Mouse (Mus musculus) CH12.LX (cell line): ENCODE data around the gene Capn1. TPM values are rescaled to one million over a fixed set of nuclear protein-coding genes. Genes with fewer than 3 reads are reported as not detected.

Experiments
- DNase-seq: peaks from one replicate; pipeline ENCODE4 v3.0.0-alpha.2; 2013; ENCODE audit errors: extremely low read depth
- H3K27ac ChIP-seq: 2 replicates; pipeline ENCODE4 v1.5.1; 2012; ENCODE audit warnings: low read depth, mild to moderate bottlenecking, control low read depth, moderate library complexity; ENCODE audit not compliant: insufficient read depth
- H3K27me3 ChIP-seq: replicated peaks from 2 replicates; pipeline ENCODE3; 2012; ENCODE audit warnings: inconsistent platforms
- H3K36me3 ChIP-seq, 2 experiments: replicated peaks in 1 of 2; 2 replicates each; pipeline versions ENCODE3 to v1.6.1; 2012; ENCODE audit warnings: inconsistent platforms in 1 of 2, low read length in 1 of 2, mild to moderate bottlenecking in 1 of 2, mixed read lengths in 1 of 2, moderate library complexity in 1 of 2; ENCODE audit not compliant: control insufficient read depth in 1 of 2, insufficient read depth in 1 of 2
- H3K4me1 ChIP-seq, 2 experiments: 2 replicates each; pipeline ENCODE4 v1.6.1; 2012; ENCODE audit warnings: inconsistent platforms in 1 of 2, moderate library complexity in 1 of 2; ENCODE audit not compliant: insufficient read depth in 2 of 2, control insufficient read depth in 1 of 2
- H3K4me2 ChIP-seq: 2 replicates; pipeline ENCODE4 v1.6.1; 2012; ENCODE audit warnings: low read depth, mild to moderate bottlenecking, control low read depth; ENCODE audit not compliant: poor library complexity, insufficient read depth, severe bottlenecking
- H3K4me3 ChIP-seq, 3 experiments: fragments of 150-350 bp in 1 of 3; sonication (generic) in 1 of 3; replicated peaks in 1 of 3; 2 replicates each; pipeline versions ENCODE3 to v1.5.1; 2011 to 2012; ENCODE audit warnings: low read depth in 2 of 3, low read length in 2 of 3, mild to moderate bottlenecking in 2 of 3, moderate library complexity in 2 of 3, control low read depth in 1 of 3, improper control_type of control experiment in 1 of 3, inconsistent platforms in 1 of 3, mixed read lengths in 1 of 3; ENCODE audit not compliant: poor library complexity in 1 of 3
- H3K79me2 ChIP-seq: replicated peaks from 2 replicates; pipeline ENCODE4 v1.6.1; 2012; ENCODE audit warnings: mild to moderate bottlenecking, moderate library complexity; ENCODE audit not compliant: control insufficient read depth, poor library complexity, insufficient read depth, severe bottlenecking; ENCODE audit errors: extremely low read depth
- H3K9ac ChIP-seq: 2 replicates; pipeline ENCODE4 v1.6.1; 2012; ENCODE audit warnings: low read depth, mild to moderate bottlenecking, control low read depth, moderate library complexity; ENCODE audit not compliant: insufficient read depth
- H3K9me3 ChIP-seq: replicated peaks from 2 replicates; pipeline ENCODE3; 2012; ENCODE audit warnings: low read length, inconsistent platforms, mixed read lengths
- CTCF ChIP-seq, 2 experiments: IDR thresholded peaks in 1 of 2; conservative IDR thresholded peaks in 1 of 2; 2 replicates each; pipeline ENCODE4 v1.5.1; 2011 to 2012; ENCODE audit warnings: low read depth in 2 of 2, low read length in 2 of 2, improper control_type of control experiment in 1 of 2, inconsistent platforms in 1 of 2, mild to moderate bottlenecking in 1 of 2, moderate library complexity in 1 of 2
- ELF1 ChIP-seq: IDR thresholded peaks from 2 replicates; pipeline ENCODE4 v1.6.1; 2014; ENCODE audit warnings: low read depth, mild to moderate bottlenecking, inconsistent platforms, low read length, improper control_type of control experiment
- ETS1 ChIP-seq: conservative IDR thresholded peaks from 2 replicates; pipeline ENCODE4 v1.6.1; 2012; ENCODE audit warnings: low read depth, mild to moderate bottlenecking, inconsistent platforms, low read length, improper control_type of control experiment, moderate library complexity
- GABPA ChIP-seq: IDR thresholded peaks from 2 replicates; pipeline ENCODE4 v1.6.1; 2012; ENCODE audit warnings: low read depth, low read length, improper control_type of control experiment, inconsistent platforms; ENCODE audit not compliant: insufficient replicate concordance
- HCFC1 ChIP-seq: IDR thresholded peaks from 2 replicates; pipeline ENCODE4 v1.6.1; 2012; ENCODE audit warnings: low read depth, mild to moderate bottlenecking, inconsistent platforms, low read length, improper control_type of control experiment
- JUN ChIP-seq: IDR thresholded peaks from 2 replicates; pipeline ENCODE4 v1.6.1; 2011; ENCODE audit warnings: low read depth, mild to moderate bottlenecking, low read length, improper control_type of control experiment, moderate library complexity; ENCODE audit not compliant: insufficient read depth
- JUND ChIP-seq: conservative IDR thresholded peaks from 2 replicates; pipeline ENCODE4 v1.6.1; 2011; ENCODE audit warnings: low read depth, low read length, improper control_type of control experiment
- MAFK ChIP-seq: IDR thresholded peaks from 2 replicates; pipeline ENCODE4 v1.6.1; 2011; ENCODE audit warnings: low read length, improper control_type of control experiment; ENCODE audit not compliant: insufficient replicate concordance
- MAX ChIP-seq: IDR thresholded peaks from 2 replicates; pipeline ENCODE4 v1.6.1; 2011; ENCODE audit warnings: low read length, improper control_type of control experiment
- MEF2A ChIP-seq: IDR thresholded peaks from 2 replicates; pipeline ENCODE4 v1.6.1; 2014; ENCODE audit warnings: low read depth, mild to moderate bottlenecking, inconsistent platforms, low read length, improper control_type of control experiment, borderline replicate concordance
- MXI1 ChIP-seq: IDR thresholded peaks from 2 replicates; pipeline ENCODE4 v1.6.1; 2011; ENCODE audit warnings: mild to moderate bottlenecking, low read depth, low read length, improper control_type of control experiment
- MYC ChIP-seq: IDR thresholded peaks from 2 replicates; pipeline ENCODE4 v1.6.1; 2011; ENCODE audit warnings: low read depth, mild to moderate bottlenecking, improper control_type of control experiment, low read length
- NRF1 ChIP-seq: IDR thresholded peaks from 2 replicates; pipeline ENCODE4 v1.6.1; 2014; ENCODE audit warnings: low read depth, mild to moderate bottlenecking, inconsistent platforms, low read length, improper control_type of control experiment, moderate library complexity
- PAX5 ChIP-seq: IDR thresholded peaks from 2 replicates; pipeline ENCODE4 v1.6.1; 2012; ENCODE audit warnings: low read length, inconsistent platforms, mixed read lengths
- RAD21 ChIP-seq: IDR thresholded peaks from 2 replicates; pipeline ENCODE4 v1.6.1; 2011; ENCODE audit warnings: low read depth, mild to moderate bottlenecking, low read length, improper control_type of control experiment, moderate library complexity
- RCOR1 ChIP-seq: conservative IDR thresholded peaks from 2 replicates; pipeline ENCODE4 v1.6.1; 2012; ENCODE audit warnings: low read depth, mild to moderate bottlenecking, inconsistent platforms, low read length, improper control_type of control experiment
- SMC3 ChIP-seq: IDR thresholded peaks from 2 replicates; pipeline ENCODE4 v1.6.1; 2011; ENCODE audit warnings: low read depth, low read length, improper control_type of control experiment
- TBP ChIP-seq: conservative IDR thresholded peaks from 2 replicates; pipeline ENCODE4 v1.6.1; 2011; ENCODE audit warnings: low read depth, low read length, improper control_type of control experiment
- TCF12 ChIP-seq: IDR thresholded peaks from 2 replicates; pipeline ENCODE4 v1.6.1; 2014; ENCODE audit warnings: low read depth, mild to moderate bottlenecking, inconsistent platforms, low read length, improper control_type of control experiment
- UBTF ChIP-seq: IDR thresholded peaks from 2 replicates; pipeline ENCODE4 v1.6.1; 2012; ENCODE audit warnings: low read depth, mild to moderate bottlenecking, inconsistent platforms, low read length, improper control_type of control experiment, moderate library complexity
- ZC3H11A ChIP-seq: IDR thresholded peaks from 2 replicates; pipeline ENCODE4 v1.6.1; 2012; ENCODE audit warnings: low read depth, mild to moderate bottlenecking, inconsistent platforms, low read length, improper control_type of control experiment
- ZKSCAN1 ChIP-seq: IDR thresholded peaks from 2 replicates; pipeline ENCODE4 v1.6.1; 2012; ENCODE audit warnings: low read depth, inconsistent platforms, low read length, improper control_type of control experiment, borderline replicate concordance
- ZMIZ1 ChIP-seq: IDR thresholded peaks from 2 replicates; pipeline ENCODE4 v1.6.1; 2012; ENCODE audit warnings: low read depth, mild to moderate bottlenecking, inconsistent platforms, low read length, improper control_type of control experiment
- ZNF384 ChIP-seq: IDR thresholded peaks from 2 replicates; pipeline ENCODE4 v1.6.1; 2012; ENCODE audit warnings: low read depth, low read length, improper control_type of control experiment, inconsistent platforms
- dilution Hi-C: fragments of 300-500 bp; cut with MboI; formaldehyde crosslinking; loops from 2 replicates; pipeline ENCODE4 v1.14.3; 2020; ENCODE audit warnings: low sequenced_read_pairs; ENCODE audit not compliant: extremely low pct_unique_long_range_greater_than_20kb, extremely low pct_ligation_motif_present
- in situ Hi-C: fragments of 300-500 bp; cut with MboI; formaldehyde crosslinking; loops from 3 replicates; pipeline ENCODE4 v1.14.3; 2019; ENCODE audit warnings: low sequenced_read_pairs, low pct_ligation_motif_present, low pct_unique_long_range_greater_than_20kb, mixed read lengths
- polyA plus RNA-seq: library from polyadenylated mRNA; unstranded; fragments of >175 nt; gene quantifications from 2 replicates; pipeline ENCODE4 v1.2.1, GENCODE M21; 2012; ENCODE audit warnings: low read depth; ENCODE audit not compliant: insufficient read length
- total RNA-seq, 2 experiments: library from RNA; depleted of rRNA; stranded (reverse); fragments of 300-350 nt in 1 of 2; fragments of >200 nt in 1 of 2; gene quantifications; 2 replicates each; pipeline ENCODE4 v1.2.3; 2012 to 2014

The Capn1 gene
- total and polyA plus RNA-seq, 3 experiments: 20.0 to 42.9 (median 40.2) TPM

DNA sequence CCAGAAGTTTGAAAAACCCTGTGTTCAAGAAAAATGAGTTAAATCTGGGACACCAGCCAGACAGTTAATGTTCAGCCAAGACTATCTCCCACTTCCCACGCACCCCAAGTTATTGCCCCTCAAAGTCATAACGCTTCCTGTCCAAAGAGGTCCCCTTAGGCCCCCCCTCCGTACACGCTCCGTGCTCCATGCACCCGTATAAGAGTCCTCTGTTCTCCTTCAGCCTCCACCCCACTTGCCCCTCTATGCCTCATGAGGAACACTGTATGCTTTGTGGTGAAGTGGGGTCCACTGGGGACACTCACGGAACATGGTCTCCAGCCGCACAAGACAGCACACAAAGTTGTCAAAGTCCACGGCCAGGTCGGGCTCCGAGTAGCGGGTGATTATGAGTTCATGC is 25.7 kb downstream of the Capn1 start:
- Histone ChIP-seq H3K4me2 (no peak overlapping the region), H3K27me3 (no peaks in the 10 kb centered on the region)

DNA sequence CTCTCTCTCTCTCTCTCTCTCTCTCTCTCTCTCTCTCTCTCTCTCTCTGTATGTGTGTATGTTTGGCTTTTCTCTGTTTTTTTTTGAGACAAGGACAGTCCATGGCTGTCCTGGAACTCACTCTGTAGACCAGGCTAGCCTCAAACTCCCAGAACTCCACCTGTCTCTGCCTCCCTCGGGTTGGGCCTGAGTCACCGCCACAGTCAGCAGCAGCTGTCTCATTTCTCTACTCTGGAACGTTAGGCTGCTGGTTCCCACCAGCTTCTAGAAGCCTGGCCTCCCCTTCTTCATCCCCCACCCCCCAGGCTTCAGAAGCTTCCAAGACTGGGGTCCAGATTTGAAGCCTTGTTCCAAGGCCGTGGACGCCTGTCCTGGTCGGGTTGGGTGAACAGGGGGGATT is 26.1 kb downstream of the Capn1 start:
- Histone ChIP-seq H3K4me3 (no peak overlapping the region), H3K27ac (no peak overlapping the region), H3K9ac (no peak overlapping the region), H3K36me3 (peaks cover 47 to 63% of the 10 kb centered on the region in 2 experiments)
- TF ChIP-seq TCF12 (no peak), CTCF (conservative IDR thresholded peaks at IDR 0.05 in 1 of 2, IDR thresholded peaks at IDR 0.05 in 1 of 2; ENCODE audit: low read depth in 2 of 2, low read length in 2 of 2) (no peak), UBTF (no peak), PAX5 (no peak), NRF1 (no peak), MAX (no peak), MXI1 (no peak), HCFC1 (no peak), ELF1 (no peak), ZC3H11A (no peak)
- TF ChIP-seq, all 38 proteins: peak for 0
- no peaks in the 10 kb centered on the region for H3K79me2 ChIP-seq
- H3K9me3 ChIP-seq: no peaks in the 10 kb centered on the region
- in situ Hi-C loops (no loop called here), dilution Hi-C loops (no loop called here)
- peaks cover 0 to 31% of the 10 kb centered on the region in 2 experiments; a peak in 2 of 4 replicates for H3K4me1 ChIP-seq
- H3K27me3 ChIP-seq: no peaks in the 10 kb centered on the region
- no peak overlapping the region for H3K4me2 ChIP-seq
- no peak for DNase-seq

More for the DNA sequence above, 25.7 kb downstream of the Capn1 start:
- in situ Hi-C loops (no loop called here), dilution Hi-C loops (no loop called here)
- Histone ChIP-seq H3K79me2 (no peaks in the 10 kb centered on the region), H3K27ac (no peak overlapping the region), H3K9ac (no peak overlapping the region), H3K4me1 (peaks cover 0 to 31% of the 10 kb centered on the region in 2 experiments; a peak in 2 of 4 replicates), H3K9me3 (no peaks in the 10 kb centered on the region), H3K36me3 (peaks cover 50 to 68% of the 10 kb centered on the region in 2 experiments), H3K4me3 (no peak overlapping the region)
- TF ChIP-seq UBTF: no peak
- TF ChIP-seq RCOR1: no peak
- no peak for TF ChIP-seq GABPA
- TF ChIP-seq ZKSCAN1: no peak
- no peak for TF ChIP-seq RAD21
- TF ChIP-seq MEF2A: no peak
- TF ChIP-seq ZC3H11A: no peak
- TF ChIP-seq TBP: no peak
- no peak for TF ChIP-seq MAFK
- no peak for TF ChIP-seq MXI1
- TF ChIP-seq JUN: no peak
- no peak for TF ChIP-seq ZMIZ1
- no peak for TF ChIP-seq ETS1
- no peak for TF ChIP-seq JUND
- no peak for TF ChIP-seq MYC
- no peak for TF ChIP-seq HCFC1
- no peak for TF ChIP-seq PAX5
- no peak for TF ChIP-seq NRF1
- no peak for TF ChIP-seq SMC3
- no peak for TF ChIP-seq ZNF384
- DNase-seq: no peak
